Mouse (Mus musculus) kidney, adult 2 months (tissue): ENCODE results near the gene Lad1.

Experiments used
- CTCF ChIP-seq: fragments of 200-500 bp; conservative IDR thresholded peaks from 2 replicates; pipeline ENCODE4 v1.5.1; 2011; ENCODE audit warnings: low read depth, mild to moderate bottlenecking, control low read depth, low read length, moderate library complexity, mixed read lengths; ENCODE audit not compliant: insufficient read depth, insufficient read length
- POLR2A ChIP-seq: fragments of 200-500 bp; IDR thresholded peaks from one replicate; pipeline ENCODE4 v1.6.1; 2011; ENCODE audit warnings: low read depth, low read length, control low read depth

- no peak for TF ChIP-seq POLR2A
- no peak for TF ChIP-seq CTCF
These were observed 50.2 kb downstream of the Lad1 start for GRCm38 (mm10) chr1:135868570-135868969.
